Mouse (Mus musculus) fat pad, adult 2 months (tissue): Measurements from ENCODE around the gene Fan1.

Experiments used
- DNase-seq: peaks from one replicate; pipeline ENCODE4 v3.0.0-alpha.2; 2011; ENCODE audit warnings: low read depth, low spot score; ENCODE audit errors: extremely low read depth

Fan1 gene

DNA sequence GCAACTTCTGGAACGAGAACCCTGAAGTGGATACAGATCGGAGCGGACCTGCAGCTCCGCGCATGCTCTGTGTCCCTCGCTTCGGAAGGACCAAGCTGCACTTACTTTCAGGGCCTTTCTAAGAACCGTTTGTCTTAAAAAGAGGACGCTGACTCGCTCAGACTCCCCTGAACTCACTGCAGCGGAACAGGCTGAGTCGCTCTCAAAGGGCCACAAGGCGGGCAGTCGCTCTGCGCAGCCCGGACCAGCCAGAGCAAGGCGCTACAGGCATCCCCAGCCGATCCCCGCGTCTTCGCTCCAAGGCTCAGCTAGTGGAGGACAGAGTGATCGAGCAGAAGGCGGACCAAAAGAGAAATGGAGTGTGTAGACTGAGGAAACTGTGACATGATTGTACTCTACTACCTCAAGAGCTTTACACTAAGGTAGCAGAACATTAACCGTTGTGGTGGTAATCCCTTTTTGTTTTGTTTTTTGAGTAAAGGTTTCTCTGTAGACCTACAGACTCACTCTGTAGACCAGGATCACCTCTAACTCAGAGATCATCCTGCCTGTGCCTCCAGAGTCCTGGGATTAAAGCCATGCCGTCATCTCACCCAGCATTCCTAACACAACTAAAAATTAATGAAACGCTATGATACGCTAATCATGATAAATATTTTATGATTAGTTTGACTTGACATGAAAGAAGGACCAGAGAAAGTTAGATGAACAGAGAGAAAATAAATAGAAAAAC lies at the start of gene Fan1:
TSS of gene Fan1 (minus strand) at position 266 of the 733 bp plus-strand sequence.
- no peak for DNase-seq

DNA sequence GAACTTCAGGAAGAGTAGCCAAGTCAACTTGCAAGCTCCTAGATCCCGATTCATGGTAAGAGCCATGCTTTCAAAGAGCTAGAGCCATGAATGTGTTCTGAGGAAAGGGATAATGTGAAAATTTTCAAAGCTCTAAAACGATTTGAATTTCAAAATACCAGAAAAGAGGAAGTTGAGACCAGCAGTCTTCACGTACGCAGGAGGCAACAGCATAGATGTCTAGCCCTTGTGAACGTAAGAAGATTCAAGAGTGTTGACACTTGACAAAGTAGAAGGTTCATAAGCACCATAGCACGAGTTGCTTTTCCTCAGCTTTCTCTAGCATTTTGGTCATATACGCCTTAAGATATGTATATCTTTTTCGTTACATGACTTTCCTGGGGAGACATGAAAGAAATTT lies 30.1 kb upstream of the Fan1 start:
- no peak for DNase-seq

DNA sequence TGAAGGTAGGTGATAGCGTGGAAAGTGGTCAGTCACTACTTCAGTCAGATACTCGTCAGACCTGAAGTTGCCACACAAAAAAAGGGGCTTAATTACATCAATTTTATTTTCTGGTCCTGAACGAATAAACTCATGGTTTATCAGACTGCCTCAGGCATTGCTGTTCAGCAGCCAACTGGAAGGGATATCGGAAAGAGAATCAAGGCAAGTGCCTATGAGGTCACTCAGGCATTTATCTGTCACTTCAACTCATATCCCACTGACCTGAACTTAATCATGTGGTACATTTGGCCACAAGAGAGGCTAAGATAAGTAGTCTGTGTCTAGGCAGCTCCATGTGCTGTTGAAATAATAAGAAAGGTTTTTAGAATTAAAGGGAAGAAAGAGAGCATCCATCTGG lies 28.6 kb upstream of the Fan1 start:
- DNase-seq = no peak

DNA sequence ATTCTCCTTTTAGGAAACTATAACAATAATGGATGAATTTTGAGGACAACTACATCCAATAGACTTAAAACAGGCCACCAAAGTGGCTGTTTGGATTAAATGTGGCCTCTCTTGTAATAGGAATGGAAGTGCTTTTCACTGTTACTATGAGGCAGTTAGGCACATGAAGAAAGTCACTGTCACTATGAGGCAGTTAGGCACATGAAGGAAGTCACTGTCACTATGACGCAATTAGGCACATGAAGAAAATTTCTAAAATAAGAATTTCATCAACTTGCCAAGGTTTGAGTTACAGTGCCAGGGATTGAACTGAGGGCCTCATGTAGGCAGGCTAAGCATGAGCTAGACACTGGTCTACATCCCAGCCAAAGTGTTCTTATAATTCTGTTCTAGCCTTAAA lies 26.8 kb upstream of the Fan1 start:
- DNase-seq = no peak

DNA sequence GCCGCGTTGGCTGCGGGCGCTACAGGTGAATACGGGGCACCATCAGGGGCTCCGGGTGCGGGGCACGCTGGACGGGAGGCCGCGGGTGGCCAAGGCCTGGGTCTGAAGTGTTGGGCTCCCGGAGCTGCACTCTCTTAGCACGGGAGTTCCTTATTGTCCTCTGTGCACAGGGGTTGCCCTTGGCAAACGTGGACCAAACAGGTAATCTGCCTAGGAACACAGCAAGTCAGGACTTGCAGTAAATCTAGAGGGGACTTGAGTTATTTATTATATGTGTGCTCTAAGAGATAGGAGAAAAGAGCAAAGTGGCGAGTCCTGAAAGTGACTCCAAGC lies 18.9 kb upstream of the Fan1 start:
- DNase-seq = no peak

DNA sequence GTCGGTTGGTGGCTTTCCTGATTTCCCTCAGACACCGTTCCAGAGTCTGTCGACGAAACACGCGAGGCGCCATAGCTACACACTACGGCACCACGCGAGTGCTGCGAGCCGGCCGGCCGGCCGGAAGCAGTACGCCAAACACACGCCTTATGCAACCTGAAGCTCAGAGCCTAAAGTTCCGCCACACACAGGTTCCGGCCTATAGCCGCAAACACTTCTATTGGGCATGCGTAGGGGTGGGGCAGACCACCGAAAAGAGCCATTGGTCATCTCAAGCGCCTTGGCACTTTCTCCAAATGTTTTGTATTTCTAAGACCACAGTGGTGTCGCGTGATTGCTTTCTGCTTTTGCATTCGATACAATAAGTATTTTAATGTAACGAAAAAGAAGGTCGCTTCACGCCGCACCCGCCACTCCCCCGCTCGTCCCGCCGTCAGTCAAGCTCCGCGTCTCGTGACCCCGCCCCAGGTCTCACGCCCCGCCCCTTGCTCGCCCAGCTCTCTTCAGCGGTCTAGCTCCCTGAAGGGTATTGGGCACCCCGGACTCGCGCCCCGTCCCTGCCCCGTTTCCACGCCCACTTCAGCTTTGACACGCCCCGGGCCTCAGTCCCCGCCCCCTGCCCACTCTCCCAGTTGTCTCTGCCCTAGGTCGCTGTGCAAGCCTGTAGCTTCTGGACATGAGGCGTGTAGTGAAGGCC lies 18.4 kb upstream of the Fan1 start, which contains the start of the genes Mphosph10 and Mcee:
TSS of gene Mphosph10 (minus strand) at position 147 of the 697 bp plus-strand sequence.
TSS of gene Mcee (plus strand) at position 486 of the 697 bp plus-strand sequence.
- DNase-seq = peak; percentile 47

DNA sequence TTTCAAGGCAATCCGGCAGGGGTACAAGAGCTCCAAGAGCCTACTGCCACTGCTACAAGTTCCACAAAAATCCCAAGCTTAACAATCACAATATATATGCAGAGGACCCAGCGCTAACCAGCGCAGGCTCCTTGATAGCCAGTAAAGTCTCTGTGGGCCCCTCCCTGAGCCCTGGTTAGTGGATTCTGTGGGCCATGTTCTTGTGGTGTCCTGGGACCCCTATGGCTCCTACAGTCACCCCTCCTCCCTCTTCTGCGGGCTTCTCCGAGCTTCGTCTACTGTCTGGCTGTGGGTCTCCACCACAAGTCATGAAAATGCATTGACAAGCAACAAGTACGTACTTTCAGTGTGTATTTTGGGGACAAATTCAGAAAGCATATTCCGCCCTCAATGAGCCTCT lies 17.6 kb upstream of the Fan1 start:
- DNase-seq = no peak

DNA sequence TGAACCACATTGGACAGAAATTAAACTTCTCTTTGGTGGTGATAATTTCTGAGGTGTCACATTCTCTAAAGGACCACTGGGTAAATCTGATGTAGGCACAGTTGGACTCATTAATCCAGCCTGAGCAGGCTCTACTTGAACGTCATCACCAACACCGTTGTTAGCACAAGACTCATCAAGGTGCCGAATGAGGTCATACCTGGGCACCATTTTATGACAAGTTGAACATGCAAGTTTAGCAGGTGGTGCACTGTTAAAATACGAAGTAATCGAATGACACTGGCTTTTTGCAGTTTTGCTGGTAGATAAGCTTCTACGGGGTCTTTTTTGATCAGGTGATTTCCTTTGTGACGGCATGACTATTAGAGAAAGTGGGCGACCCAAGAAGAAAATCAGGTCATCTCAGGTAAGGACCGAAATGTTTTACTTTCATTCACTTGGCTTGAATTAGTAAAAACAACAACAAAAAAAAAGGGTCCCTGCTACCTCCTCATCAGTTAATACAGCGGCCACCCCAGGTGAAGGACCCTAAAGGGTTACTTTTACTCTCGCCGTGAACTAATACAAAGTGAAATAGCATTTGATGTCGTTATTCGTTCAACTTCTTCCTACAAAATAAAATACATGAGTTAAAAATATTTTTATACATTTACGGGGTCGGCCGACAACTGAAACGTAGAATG lies 607 bp downstream of the Fan1 start:
- no peak for DNase-seq

DNA sequence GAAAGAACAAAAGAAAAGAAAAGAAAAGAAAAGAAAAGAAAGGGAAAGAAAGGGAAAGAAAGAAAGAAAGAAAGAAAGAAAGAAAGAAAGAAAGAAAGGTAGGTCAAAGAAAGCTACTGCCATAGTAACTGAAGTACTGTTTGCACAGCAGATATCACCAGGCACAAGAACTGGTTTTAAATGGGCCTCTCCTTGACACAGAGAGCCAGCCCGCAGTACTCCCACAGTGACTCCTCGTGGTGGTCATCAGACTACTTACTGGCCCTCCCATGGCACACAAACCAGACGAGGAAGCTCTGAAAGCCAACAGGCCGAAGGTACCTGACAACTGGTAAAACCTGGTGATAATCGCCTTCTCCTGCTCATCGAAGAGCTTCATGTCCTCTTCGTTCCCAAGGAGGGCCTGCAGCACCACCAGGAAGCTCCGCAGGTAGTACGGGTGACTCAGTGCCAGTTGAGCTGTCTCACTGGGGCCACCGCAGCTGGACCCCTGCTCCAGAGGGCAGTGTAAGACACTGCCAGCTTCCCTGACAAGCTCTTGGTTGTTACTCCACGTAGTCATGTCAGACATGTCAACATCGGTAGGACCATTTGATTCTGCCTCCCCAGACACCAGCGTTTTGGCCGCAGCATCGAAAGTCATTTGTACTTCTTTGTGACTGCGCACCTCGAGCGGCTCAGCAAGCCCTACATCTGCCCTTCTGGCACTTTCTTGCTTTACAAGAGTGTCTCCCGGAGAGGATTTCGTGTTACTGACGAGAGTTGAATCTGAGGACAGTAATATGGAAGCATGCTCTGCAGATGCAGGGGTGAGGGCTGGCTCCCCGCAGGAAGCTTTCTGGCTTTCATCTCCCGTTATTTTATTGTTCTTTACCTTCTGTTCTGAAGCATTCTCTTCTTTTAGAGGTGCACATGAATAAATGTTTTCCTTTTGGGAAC lies 1.7 kb downstream of the Fan1 start:
- DNase-seq = no peak

DNA sequence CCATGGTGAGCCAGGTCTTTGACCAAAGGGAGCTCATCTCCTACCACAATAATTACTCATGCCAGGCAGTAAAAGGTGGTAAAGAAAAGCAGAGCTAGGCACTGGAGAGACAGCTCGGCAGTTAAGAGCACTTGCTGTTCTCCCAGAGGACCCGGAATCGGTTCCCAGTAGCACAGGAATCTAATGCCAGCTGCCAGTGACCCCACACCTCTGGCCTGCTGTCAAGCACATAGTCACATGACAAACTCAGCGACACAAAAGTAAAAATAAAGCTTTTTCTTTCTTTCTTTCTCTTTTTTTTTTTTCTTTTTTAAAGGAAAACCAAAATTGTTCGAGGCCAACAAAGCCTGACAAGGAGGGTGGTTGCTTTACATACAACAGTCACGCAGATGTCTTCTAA lies 4.1 kb downstream of the Fan1 start:
- no peak for DNase-seq

DNA sequence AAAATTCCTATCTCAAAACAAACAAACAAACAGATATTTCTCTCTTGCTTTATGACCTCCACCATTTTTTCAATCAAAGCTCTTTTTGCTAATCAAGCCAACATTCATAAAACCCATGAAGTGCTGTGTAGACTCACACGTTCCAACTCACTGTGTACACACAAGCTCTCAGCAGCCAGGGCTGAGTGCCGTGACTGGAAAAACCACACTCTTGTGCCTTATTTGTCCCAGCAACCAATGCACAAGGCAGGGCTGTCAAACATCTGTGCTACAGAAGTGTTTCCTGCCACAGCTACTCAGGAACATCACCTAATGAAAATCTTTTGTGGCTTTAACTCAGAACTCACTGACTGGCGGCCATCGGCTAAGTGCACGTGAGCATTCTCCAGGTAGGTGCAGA lies 8.0 kb downstream of the Fan1 start:
- no peak for DNase-seq

DNA sequence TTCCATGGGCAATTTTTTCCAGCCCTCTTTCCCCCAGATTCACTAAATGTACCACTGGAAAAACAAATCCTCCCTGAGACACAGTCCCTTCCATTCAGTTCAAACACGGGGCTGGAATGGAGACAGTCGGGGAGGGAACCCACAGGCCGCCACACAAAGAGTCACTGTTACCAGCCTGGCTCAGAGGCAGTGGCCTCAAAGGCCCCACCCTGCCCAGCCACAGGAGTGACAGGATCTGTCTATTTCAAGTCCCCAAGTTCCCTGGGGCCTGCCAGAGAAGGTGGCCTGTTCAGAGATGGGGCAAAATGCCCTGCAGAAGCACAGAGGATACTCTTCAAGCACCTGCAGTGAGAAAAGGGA lies 13.3 kb downstream of the Fan1 start:
- no peak for DNase-seq

DNA sequence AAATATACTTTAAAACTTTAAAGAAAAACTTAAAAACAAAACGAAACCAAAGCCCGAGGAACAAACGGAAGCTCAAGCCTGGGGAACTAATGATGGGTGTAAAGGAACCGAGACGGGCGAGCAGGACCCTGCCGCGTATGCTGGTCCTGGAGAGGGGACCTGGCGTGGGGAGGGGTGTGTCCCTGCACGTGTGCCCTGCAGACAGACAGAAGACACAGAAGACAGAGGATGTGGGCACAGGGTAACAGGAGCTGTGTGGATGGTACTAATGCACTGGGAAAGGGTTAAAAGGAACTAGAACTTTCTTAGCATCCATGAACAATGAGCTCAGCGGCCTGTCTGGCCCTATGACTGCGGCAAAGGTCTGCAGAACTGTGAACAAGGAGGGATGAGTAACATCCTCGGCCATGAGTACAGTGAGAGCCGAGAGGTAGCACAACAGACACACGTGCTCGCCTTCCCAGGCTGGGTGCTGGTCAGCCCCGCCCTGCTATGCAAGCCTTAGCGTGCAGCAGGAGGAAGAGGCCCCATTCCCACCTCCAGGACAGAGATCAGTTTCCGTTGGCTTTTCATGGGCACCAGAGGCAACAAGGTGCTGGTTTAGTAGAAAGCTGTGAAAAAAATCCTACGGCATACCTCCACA lies 13.8 kb downstream of the Fan1 start:
- DNase-seq = no peak

DNA sequence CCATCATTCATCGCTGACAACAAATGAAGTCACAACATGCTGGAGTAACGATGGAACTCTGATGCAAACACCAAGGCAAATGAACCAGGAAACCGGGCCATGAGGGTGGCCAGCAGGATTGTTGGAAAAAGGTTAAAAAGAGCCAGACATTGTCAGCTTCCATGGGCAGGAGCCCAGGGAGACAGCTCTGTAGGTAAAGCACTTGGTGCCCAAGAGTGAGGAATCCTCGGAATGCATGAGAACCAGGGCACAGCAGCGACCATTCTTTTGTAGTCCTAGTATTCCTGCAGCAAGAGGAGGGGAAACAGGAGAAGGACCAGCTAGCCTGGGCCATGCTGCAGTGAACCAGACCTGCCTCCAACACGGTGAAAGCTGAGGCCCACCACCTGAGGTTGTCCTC lies 15.2 kb downstream of the Fan1 start:
- DNase-seq = no peak

DNA sequence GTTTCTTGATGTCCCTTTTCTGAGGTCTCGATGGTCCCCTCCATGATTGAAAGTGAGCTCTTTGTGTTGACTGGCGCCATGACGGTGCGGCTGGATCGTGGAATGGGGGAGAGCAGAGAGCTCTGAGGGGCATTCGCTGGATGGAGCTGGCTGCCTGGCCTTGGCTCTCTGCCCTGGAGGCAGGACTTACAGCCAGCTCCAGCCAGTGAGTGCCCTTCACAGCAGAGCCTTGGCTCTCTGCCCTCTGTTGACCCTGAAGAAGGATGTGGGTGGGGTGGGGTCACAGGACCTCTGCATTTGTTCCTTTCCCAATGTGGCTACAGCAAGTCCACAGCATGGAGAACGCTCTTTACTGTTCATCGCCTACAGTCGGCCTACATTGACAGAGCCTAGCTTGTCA lies 16.5 kb downstream of the Fan1 start:
- no peak for DNase-seq

DNA sequence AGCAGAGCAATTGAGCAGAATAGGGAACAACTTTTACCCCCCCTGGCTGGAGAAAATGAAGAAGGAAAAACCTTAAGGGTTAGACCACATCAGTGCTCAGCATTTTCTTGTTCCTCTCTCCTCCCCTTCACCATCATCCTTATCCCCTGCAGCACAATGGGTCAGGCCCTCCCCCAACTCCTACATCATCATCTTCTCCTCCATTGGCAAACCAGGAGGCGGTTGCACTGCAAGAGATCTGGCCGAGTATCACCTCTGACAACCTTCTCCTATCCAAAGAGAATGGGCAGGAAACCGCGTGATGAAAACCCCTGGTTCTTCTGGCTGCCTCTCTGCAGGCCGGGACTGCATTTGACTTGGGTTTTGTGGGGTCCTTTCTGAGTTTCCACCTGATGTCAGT lies 17.2 kb downstream of the Fan1 start:
- no peak for DNase-seq

DNA sequence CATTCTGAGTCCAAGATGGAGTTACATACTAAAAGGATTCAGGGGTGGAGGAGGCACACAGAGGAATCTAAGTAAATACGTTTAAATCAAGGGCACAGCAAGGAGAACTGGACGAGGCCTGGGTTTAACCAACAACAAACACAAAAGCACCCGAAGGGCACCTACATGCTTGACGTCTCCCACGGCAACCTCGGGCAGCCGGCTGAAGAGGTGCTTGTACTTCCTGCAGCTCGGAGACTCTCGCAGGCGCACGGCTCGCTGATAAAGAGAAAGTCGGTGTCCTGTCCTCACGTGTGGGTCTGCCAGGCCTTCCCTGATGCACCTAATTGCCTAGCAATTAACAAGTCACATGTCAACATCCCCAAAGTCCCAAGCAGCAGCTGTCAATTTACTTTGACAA lies 19.7 kb downstream of the Fan1 start:
- DNase-seq = no peak

DNA sequence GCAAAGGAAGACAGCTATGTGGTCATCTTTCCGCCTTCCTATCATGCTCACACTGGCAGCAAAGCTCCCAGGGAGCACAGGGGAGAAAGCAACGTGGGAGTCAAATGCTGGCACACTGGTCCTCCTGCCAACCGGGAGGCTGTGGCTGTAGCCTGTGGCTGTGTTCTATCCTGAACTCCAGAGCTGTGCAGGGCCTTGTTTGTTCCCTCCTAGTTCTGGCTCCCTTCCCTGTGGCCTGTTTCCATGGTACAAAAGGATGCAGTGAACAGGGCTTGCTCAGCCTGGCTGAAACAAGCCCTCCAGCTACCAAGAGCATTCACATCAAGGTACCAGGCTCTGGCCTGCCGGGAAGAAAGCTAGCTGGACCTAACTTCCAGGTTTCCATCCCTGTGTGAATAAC lies 22.8 kb downstream of the Fan1 start:
- DNase-seq = peak; percentile 67

DNA sequence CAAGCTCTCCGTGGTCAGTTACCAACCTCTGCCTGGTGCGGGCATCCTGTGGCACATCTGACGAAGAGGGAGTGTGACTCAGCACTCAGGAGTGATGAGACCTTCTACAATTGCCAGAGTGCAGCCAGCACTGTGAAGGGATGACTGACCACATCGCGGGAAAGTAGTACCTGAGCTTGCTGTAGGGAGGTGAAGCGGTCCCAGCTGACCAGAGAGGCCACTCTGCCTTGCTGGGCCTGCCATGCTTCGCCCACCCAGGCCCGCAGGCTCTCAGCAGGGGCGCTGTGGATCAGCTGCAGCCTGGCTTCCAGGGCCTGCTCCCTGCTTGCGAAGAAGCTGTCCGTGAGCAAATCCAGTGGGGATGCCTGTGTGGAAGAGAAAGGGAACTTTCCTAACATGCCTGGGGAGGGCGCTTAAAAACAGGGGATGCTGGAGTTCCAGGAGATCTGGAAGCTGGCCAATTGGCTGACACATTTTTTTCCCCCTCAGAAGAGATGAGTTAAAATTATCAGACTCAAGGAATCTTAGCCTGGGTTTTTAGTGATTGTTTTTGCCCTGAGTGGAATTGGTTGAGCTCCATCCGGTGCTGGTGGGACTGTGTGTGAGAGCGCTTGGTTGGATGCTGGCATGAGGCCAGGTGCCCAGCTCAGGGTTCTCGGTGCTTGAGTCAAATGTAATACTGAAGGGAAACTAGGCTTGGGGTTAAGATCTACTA lies 24.6 kb downstream of the Fan1 start:
- DNase-seq = no peak

DNA sequence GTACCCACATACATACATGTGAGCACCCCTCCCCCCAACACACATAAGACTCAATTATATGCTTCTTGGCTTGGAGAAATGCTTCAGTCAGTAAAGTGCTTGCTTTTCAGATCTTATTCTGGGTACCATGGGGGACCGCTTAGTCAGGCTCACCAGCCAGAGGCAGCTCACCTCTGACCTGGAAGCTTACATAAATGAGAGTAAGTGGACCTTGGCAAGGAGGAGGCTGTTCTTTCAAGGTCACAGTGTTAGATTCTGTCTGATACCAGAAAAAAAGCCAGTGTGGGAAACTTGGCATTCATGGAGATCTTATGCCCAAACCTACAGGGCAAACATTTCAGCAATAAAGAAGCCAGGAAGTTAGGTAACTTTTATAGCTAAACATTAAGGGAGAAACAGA lies 26.1 kb downstream of the Fan1 start:
- DNase-seq = no peak
